Mouse (Mus musculus): ENCODE results near the gene Ercc1.

Ercc1 gene

DNA sequence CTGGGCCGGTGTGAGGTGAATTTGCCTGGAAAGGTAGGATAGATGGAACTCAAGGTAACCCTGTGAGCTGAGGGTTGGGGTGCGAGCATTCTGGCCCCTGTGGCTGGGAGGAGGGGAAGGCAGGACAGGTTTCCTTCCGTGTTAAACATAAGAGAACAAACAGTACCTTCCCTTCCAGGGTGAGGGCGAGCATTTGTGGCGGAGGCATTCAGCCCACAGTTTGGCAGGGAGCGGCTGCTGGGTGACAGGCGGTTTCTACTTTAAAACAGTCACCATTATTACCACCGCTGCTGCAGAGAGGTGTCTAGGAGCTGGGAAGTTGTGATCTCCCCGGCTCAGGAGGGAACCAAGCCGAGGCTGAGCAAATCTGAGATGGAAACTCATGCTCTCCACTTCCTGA lies 7.5 kb upstream of the Ercc1 start:
- no peak for DNase-seq (ENCODE audit: low read depth in 1 of 2, low spot score in 2 of 2)

DNA sequence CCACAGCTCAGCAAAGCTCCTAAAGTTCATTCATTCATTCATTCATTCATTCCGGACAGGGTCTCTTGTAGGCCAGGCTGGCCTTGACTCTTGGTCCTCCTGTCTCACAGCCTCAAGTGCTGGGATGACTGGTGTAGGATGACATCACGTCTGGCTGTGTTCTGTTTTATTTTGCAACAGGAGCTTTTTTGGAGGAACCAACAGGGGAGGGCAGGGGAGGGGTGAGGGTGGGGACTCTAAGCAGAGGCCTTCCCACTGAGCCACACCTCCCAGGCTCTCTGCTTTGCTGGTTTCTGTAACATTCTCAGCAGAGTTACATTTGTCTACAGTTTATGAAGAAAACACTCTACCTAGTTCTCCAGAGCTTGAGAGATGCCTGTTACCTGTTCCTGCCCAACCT lies 6.5 kb upstream of the Ercc1 start:
- no peak for DNase-seq (ENCODE audit: low read depth in 1 of 2, low spot score in 2 of 2)

DNA sequence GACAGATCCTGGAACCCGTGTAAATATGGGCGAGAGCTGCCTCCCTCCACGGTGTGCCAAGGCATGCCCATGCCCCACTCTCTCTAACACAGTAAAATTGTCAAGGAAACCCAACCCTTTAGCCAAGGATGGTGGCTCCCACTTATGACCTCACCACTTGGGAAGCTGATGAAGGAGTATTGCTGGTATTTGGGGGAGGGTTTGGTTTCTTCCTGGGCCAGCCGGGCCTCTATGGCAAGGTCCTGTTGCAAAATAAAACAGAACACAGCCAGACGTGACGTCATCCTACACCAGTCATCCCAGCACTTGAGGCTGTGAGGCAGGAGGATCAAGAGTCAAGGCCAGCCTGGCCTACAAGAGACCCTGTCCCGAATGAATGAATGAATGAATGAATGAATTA lies 6.0 kb upstream of the Ercc1 start:
- no peak for DNase-seq (ENCODE audit: low read depth in 1 of 2, low spot score in 2 of 2)

DNA sequence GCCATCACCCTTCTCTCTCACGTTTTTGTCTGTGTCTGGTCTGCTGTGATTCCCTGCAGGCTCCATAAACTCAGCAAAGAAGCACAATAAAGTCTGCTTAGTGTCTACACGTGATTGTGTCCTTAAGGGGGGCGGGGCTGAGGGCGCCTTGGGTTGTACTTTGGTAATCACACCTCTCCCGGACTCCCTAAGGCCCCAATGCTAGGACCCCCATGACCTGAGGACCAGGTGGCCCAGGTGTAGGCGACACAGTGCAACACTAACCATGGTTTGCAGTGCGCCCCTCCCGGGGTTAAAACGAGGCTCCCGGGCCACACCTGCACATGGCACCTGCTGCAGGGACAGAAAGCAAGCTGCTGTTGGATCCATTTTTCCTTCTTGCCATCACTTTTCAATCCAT lies 3.3 kb upstream of the Ercc1 start:
- DNase-seq (ENCODE audit: low read depth in 1 of 2, low spot score in 2 of 2): no peak

DNA sequence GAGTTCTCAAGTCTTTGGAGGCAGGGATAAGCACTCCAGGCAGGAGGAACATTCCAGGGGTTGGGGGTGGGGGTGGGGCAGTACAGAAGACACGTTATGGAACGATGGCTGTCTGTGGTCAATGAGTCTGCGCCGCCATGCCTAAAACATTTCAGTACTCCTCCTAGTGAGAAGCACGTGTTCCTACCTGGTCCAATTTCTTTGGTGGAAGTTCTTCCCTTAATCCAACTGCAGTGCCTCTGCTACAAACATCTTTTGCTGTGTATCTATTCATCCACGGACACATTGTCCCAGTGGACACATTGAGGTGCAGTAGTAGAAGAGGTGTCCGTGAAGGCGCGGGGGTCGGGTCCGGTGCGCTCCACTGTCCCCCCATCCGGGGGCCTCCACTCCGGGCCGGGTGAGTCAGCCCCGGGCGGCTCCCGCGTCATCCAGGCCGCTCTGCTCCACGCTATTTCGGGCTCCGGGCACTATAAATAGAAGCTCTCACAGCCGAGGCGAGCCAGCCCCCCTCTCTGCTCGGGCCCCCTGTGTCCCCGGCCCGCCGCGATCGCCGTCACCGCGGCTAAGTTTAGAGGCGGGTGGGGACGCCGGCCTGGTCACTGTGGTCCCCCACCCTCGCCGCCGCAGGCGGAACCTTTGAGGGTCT lies 2.7 kb upstream of the Ercc1 start:
- no peak for DNase-seq (ENCODE audit: low read depth in 1 of 2, low spot score in 2 of 2)

DNA sequence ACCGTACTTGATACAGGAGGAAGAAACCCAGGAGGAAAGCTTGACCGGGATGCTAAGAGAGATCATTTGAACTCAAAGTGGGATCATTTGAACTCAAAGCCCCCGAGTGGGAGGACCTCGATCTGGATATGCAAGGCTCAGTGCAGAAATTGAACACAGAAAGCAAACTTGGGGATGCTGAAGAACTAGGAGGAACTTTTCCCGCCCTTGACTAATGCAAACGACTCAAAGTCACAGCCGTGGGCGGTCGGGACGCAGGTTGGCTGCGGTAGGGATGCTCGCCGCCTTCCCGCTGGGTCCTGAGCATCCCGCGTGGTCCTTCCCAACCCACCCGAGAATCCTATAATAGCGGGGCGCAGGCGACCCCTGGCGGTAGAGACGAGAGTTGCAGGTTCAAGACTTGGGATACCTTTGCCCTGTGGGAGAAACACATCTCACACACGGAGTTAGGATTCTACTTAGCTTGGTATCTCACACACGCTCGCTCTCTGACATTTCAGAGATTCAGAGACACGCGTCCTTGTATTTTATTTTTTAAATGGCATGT lies 2.0 kb upstream of the Ercc1 start:
- DNase-seq (ENCODE audit: low read depth in 1 of 2, low spot score in 2 of 2): peak in 1 of 2 experiments; percentile 73

DNA sequence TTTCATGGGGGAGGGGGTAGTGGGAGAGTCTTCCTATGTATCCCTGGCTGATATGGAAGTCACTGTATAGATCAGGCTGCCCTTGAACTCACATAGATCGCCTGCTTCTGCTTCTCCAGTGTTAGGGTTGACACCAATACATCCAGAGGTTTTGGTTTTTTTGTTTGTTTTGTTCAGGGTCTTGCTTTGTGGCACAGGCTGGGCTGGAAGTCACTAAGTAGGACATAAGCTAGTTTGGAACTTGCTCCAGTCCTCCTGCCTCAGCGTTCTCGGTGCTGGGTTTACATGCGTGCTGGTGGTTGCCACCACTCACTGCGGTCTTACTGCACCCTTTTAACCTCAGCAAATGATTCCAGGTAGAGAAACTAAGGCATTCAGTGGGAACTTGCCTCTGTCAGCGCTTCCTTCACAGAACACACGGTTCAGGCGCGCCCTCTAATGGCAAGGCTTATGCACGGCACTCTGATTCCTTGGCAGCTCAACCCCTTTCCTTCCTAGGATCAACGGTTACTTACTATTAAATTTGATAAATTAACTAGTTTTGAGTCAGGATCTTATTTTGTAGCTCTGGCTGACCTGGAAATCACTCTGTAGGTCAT lies 1.3 kb upstream of the Ercc1 start:
- DNase-seq (ENCODE audit: low read depth in 1 of 2, low spot score in 2 of 2): peak in 1 of 2 experiments; percentile 62

DNA sequence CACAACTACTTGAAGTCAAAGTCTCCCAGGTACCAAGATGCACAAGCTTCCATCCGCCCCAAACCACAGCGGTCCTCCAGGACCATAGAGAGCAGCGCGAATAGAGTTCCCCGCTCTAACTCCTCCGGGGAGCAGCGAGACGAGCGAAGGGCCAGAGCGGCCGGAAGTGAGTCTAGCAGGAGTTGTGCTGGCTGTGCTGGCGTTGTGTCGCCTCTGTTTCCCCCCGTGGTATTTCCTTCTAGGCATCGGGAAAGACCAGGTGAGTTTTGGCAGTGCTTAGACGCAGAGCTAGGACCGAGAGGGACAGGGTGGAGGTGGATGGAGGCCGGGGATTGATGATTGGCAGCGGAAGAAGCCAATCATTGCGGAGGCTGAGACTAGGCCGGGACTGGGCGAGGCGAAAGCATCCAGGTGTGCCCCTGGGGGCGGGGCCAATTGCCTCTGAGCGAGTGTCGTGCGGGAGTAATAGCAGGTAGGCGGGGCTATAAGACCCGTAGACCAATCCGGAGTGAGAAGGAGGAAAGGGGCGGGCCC lies 427 bp downstream of the Ercc1 start:
- peak; percentile 55 to 75 for DNase-seq (ENCODE audit: low read depth in 1 of 2, low spot score in 2 of 2)

DNA sequence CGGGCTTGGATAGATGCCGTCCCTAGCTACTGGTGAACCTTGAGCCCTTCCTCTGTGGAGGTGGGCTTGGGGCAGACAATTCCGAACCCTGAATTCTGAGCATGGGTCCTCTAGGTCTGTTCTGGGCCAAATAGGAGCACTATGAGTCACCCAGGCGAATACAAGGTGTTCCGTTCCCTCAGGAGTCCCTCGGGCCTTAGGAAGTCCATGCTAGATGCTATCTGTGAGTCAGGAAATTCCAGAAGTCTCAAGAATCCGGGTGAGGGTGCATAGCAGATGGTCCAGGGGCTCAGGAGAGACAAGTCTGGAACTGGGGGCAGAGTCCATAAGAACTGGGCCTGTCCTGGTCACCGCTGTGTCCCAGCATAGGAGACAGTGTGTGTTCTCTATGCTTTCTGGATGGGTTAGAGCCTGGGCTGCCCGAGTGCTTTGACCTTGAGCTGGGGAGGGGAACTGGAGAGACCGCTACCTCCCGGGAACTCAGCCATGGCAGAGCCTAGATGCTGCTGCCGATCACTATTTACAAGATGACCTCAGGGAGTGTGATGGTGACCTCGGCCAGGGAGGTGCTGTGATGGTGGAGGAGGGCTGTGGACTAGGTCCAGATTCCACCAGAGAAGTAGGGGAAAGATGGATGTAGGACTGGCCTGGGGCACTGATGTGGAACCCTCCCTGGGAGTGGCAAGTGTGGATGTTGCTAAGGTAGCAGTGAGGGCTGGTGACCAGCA lies 4.8 kb downstream of the Ercc1 start:
- DNase-seq (ENCODE audit: low read depth in 1 of 2, low spot score in 2 of 2): no peak

DNA sequence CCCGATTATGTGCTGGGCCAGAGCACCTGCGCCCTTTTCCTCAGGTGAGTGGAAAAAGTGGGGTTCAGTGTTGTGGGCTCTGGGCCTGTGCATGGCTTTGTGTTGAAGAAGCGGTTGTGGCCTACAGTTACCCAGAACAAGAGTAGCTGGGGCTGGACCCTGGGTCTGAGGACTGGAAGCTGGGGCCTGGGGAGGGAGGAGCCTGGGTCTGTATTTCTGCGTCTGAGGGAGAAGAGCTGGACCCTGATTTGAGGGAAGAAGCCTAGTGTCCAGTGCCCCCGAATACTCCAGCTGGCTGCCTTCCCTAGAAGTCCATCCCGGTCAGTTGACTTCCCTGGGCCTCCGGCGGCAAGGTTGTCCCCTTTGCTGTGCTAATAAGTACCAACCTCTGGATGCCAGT lies 5.6 kb downstream of the Ercc1 start:
- DNase-seq (ENCODE audit: low read depth in 1 of 2, low spot score in 2 of 2): no peak

DNA sequence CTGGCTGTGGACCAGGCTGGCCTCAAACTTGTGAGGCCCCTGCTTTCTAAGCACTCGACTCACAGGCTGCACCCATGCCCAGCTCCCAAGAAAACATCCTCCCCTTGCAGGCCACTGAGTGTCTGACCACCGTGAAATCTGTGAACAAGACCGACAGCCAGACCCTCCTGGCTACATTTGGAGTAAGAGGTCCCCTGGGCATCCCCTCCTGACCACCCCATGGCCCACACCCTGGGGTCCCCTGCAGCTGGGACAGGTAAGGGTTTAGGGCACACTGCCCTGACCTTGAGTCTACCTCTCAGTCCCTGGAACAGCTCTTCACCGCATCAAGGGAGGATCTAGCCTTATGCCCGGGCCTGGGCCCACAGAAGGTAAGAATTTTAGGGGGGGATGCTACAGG lies 10.4 kb downstream of the Ercc1 start:
- no peak for DNase-seq (ENCODE audit: low read depth in 1 of 2, low spot score in 2 of 2)

DNA sequence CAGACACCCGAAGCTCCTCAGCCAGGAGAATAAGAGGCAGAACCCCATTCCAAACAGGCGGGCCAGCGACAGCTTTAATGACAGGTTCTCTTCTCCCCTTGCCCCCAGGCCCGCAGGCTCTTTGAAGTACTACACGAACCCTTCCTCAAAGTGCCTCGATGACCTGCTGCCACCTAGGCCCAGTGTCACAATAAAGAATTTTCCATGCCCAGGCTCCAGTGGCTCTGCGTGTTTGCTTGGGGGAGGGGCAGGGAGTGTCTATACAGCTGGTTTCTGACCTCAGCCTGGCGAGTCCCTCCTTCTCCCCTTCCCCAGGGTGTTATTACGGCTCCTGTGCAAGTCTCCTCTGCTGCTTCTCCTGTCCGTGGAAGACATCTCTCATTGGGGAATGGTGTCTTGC lies 11.7 kb downstream of the Ercc1 start:
- no peak for DNase-seq (ENCODE audit: low read depth in 1 of 2, low spot score in 2 of 2)

DNA sequence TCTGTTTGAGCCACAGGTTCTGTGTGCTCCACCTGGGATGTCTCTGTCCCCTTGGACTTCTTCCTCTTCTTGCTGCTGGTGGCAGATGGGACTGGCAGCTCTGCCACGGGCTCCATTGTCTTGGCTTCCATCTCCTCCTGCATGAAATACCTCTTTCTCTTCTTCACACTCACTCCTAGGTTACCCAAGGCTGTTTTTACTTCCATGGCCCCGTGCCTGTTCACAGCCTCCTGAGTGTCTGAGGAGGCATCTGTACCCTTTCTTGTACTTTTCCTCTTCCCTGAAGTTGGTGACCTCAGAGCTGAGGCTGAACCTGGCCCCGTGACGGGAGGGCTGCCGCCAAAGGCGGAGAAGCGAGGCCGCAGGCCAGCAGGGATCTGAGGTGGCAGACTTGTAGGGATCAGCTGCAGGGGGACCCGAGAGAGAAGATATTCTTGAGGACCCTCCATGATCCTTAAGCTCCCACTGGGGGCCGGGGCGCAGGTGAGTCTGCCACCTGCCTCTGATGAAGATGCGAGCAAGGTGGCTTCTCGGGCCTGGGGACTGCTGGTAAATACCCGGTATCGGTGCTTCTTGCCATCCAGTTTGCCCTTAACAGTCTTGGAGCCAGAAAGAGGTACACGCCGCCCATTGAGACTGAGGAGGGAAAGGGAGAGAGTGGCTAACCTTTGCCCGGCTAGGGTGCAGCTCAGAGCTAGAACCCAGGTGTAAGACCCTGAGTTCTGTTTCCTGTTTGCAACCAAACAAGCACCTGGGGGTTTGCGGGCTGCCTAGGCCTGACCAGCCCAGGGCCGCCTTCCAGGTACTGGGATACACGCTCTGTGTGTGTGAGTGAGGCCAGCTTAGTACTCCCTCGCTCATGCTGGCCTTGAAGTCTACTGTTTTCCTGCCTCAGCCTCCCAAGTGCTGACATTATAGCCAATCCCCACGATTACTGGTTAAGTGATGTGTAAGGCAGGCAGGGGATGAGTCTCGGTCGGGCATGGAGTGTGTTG lies 13.1 kb downstream of the Ercc1 start:
- no peak for DNase-seq (ENCODE audit: low read depth in 1 of 2, low spot score in 2 of 2)

DNA sequence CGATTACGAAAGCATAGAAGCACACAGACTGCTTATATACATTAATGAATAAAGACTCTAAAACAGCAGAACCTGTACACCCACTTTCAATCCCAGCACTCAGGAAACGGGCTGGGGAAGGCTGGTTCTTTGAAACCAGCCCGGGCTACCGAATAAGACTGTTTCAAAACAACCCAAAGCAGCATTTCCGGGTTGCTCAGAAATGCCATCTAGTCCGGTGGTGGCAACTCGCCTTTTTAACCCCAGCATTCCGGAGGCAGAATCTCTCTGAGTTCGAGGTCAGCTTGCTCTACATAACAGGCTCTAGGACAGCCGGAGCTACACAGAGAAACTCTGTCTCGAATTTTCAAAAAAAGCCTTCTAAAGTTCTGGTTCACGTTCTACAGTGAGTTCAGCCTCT lies 14.1 kb downstream of the Ercc1 start:
- DNase-seq (ENCODE audit: low read depth in 1 of 2, low spot score in 2 of 2): no peak

DNA sequence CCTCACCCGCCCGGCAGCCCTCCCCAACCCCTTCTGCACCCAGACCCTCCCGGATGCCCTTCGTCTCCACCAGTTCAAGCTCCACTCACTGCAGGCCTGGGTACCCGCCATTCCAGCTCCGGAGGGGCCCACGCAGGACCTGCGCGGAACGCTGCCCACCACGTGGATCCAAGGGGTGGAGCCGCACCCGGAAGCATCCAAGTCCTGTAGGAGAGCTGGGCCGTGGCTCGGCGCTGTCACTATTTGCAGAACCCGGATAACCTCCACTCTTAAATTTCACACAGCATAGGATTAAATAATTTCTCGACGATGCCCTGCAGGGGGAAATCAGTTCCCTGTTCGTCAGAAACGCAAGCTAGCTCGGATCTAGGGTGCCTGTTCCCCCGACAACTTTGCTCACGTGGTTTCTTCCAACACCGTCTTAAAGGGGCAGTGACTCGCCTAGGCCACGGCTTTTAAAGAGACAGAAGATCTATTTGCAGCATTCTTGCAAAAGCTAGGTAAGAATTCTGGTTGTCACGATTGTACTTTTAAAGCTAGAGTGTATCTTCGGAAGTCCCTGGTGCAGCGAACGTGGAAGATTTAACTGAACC lies 14.8 kb downstream of the Ercc1 start, which contains the start of the genes Cd3eap and Ppp1r13l:
TSS of gene Cd3eap (minus strand) at position 185 of the 593 bp plus-strand sequence.
TSS of gene Ppp1r13l (plus strand) at position 451 of the 593 bp plus-strand sequence.
- DNase-seq (ENCODE audit: low read depth in 1 of 2, low spot score in 2 of 2): peak in 1 of 2 experiments; percentile 83

DNA sequence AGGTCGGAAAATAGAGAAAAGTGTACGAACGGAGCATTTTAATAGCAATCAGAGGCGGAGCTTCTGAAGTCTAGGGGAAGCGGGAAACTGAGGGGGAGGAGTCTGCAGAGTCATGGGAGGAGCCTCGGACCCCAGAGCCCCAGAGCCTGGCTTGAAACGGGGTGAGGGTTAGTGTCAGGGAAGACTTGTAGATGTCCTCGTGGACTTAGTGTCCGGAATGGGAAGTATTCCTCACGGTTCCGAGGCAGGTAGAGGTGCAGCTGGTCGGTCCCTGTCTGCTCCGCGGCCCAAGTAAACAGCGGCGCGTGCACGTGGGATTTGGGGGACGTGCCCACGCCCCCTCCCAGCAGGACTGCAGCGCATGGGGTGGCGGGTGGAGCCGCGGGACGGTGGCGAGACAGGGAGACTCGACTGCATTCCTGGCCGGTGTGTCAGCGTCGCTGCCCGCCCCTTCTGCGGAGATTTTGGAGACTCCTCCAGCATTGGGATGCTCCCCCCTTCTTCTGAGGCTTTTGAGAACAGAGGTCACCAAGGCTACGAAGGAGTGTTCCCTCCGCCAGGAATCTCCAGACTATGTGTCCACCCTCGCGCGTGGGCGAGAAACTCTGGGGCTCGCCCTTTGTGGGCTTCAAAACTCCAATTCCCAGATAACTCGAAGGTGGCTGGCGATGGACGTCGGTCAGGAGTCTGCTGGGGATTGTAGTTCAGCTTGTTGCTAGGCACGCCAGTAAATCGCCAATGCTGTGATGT lies 15.5 kb downstream of the Ercc1 start:
- no peak for DNase-seq (ENCODE audit: low read depth in 1 of 2, low spot score in 2 of 2)

DNA sequence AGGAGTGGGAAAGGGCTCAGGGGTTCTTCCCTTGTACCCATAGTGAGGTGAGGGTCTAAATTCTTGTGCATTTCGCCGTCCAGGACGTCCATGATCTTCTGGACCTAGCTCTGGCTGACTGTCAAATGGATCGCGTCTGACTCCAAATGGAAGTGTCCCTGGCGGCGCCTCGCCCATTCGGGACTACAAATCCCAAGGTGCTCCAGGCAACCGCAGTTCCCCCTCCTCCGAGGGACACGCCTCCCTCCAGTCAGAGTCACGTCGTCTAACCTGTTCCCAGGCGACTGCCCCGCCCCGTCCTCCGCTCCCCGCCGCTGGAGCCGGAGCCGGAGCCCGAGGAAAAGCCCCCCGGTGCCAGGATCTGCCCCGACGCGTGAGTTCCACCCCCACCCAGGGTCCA lies 16.4 kb downstream of the Ercc1 start:
- DNase-seq (ENCODE audit: low read depth in 1 of 2, low spot score in 2 of 2): peak; percentile 57 to 73

DNA sequence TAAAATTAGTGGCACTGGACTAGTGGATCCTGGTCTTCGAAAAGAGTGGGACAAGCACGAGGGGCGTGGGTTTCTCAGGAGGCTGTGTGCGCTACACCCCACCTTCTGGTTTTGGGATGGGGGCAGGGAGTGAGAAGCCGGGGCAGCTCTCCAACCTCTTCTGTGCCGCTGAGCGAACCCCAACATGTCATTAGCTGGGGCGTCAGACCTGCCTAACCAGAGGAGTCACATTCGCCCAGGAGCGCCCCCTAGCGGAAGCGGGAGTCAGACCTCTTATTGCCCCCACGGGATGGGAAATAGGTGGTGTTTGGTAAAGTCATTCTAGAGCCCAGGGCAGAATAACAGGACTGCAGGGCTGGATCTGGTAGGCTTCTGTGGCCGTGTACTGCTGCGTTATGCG lies 17.1 kb downstream of the Ercc1 start:
- DNase-seq (ENCODE audit: low read depth in 1 of 2, low spot score in 2 of 2): peak in 1 of 2 experiments; percentile 74

DNA sequence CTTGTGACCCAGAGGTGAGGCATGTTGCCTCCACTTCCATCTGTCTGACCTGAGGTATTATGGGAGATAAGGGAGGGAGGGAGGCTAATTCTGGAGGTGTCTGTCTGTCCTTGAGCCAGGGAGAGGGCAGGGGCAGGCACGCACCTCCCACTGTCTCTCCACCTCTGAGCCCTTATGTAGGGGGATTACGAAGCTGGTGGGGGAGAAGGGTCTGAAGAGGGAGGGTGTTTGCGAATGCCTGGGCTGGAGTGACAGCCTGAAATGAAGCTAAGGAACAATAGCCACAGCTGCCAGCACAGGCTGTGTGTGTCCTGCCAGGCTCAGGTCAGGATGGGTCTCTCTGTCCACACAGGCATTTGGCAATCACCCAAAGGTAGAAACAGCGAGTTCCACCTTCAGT lies 17.7 kb downstream of the Ercc1 start:
- no peak for DNase-seq (ENCODE audit: low read depth in 1 of 2, low spot score in 2 of 2)

Measured in monocyte, adult 2 months (primary cell).